Mouse (Mus musculus): ENCODE measurements around the gene Gm20877.
"Not testable (repeated sequence)": the region's sequence is repeated elsewhere in the genome, so short reads cannot be mapped to it uniquely, and the experiment has no call there.

The Gm20877 gene

GRCm38 (mm10) chrY:17093573-17093972, at the start of gene Gm20877:
TSS of gene Gm20877 (plus strand) at chrY:17093873.
- DNase-seq: not testable (repeated sequence)
